Mouse (Mus musculus) MEL (cell line): Measurements from ENCODE around the gene Rpgrip1l. TPM values are rescaled to one million over a fixed set of nuclear protein-coding genes. Genes with fewer than 3 reads are reported as not detected.

Source experiments
- DNase-seq: peaks from one replicate; pipeline ENCODE4 v3.0.0; 2011; ENCODE audit warnings: low read depth, low spot score
- H3K27ac ChIP-seq: 2 replicates; pipeline ENCODE4 v1.5.1; 2012; ENCODE audit warnings: low read depth, mild to moderate bottlenecking, control low read depth, low read length, moderate library complexity; ENCODE audit not compliant: control insufficient read depth
- H3K27me3 ChIP-seq, 2 experiments: fragments of 150-350 bp in 1 of 2; sonication (generic) in 1 of 2; 2 replicates each; pipeline ENCODE4 v1.6.1; 2012; ENCODE audit warnings: low read length in 2 of 2, mild to moderate bottlenecking in 2 of 2, improper control_type of control experiment in 1 of 2, moderate library complexity in 1 of 2; ENCODE audit not compliant: insufficient read depth in 2 of 2, control insufficient read depth in 1 of 2
- H3K36me3 ChIP-seq, 2 experiments: 2 replicates each; pipeline ENCODE4 v1.6.1; 2012 to 2014; ENCODE audit warnings: low read length in 2 of 2, improper control_type of control experiment in 1 of 2, inconsistent platforms in 1 of 2, mild to moderate bottlenecking in 1 of 2; ENCODE audit not compliant: insufficient read depth in 2 of 2, control insufficient read depth in 1 of 2
- H3K4me1 ChIP-seq, 2 experiments: fragments of 150-350 bp in 1 of 2; sonication (generic) in 1 of 2; 2 replicates each; pipeline ENCODE4 v1.6.1; 2012; ENCODE audit warnings: low read length in 2 of 2, improper control_type of control experiment in 1 of 2, mild to moderate bottlenecking in 1 of 2; ENCODE audit not compliant: insufficient read depth in 2 of 2, control insufficient read depth in 1 of 2
- H3K4me3 ChIP-seq, 2 experiments: fragments of 150-350 bp in 1 of 2; sonication (generic) in 1 of 2; 2 replicates each; pipeline ENCODE4 v1.5.1; 2012; ENCODE audit warnings: low read depth in 2 of 2, low read length in 2 of 2, mild to moderate bottlenecking in 2 of 2, moderate library complexity in 2 of 2, control low read depth in 1 of 2, improper control_type of control experiment in 1 of 2; ENCODE audit not compliant: control insufficient read depth in 1 of 2, insufficient read depth in 1 of 2
- H3K79me2 ChIP-seq: 2 replicates; pipeline ENCODE4 v1.6.1; 2012; ENCODE audit warnings: mild to moderate bottlenecking, low read length, moderate library complexity; ENCODE audit not compliant: control insufficient read depth, poor library complexity, insufficient read depth
- H3K9ac ChIP-seq: 2 replicates; pipeline ENCODE4 v1.6.1; 2012; ENCODE audit warnings: low read depth, mild to moderate bottlenecking, control low read depth, low read length, moderate library complexity; ENCODE audit not compliant: control insufficient read depth, poor library complexity, severe bottlenecking
- H3K9me3 ChIP-seq: fragments of 150-350 bp; sonication (generic); replicated peaks from 2 replicates; pipeline ENCODE4 v1.6.1; 2012; ENCODE audit warnings: mild to moderate bottlenecking, low read length, improper control_type of control experiment, moderate library complexity; ENCODE audit not compliant: insufficient read depth
- CHD1 ChIP-seq: IDR thresholded peaks from 2 replicates; pipeline ENCODE4 v1.6.1; 2012; ENCODE audit warnings: low read depth, mild to moderate bottlenecking, inconsistent platforms, low read length, improper control_type of control experiment
- CTCF ChIP-seq, 3 experiments: IDR thresholded peaks in 2 of 3; conservative IDR thresholded peaks in 1 of 3; 2 replicates each; pipeline ENCODE4 v1.5.1; 2011 to 2012; ENCODE audit warnings: low read length in 3 of 3, low read depth in 2 of 3, mild to moderate bottlenecking in 2 of 3, improper control_type of control experiment in 1 of 3, inconsistent platforms in 1 of 3, mixed read lengths in 1 of 3, moderate library complexity in 1 of 3; ENCODE audit not compliant: control insufficient read depth in 1 of 3, insufficient read depth in 1 of 3, poor library complexity in 1 of 3, severe bottlenecking in 1 of 3
- EP300 ChIP-seq, 2 experiments: IDR thresholded peaks; 2 replicates each; pipeline ENCODE4 v1.6.1; 2011; ENCODE audit warnings: improper control_type of control experiment in 2 of 2, low read length in 2 of 2, low read depth in 1 of 2, mild to moderate bottlenecking in 1 of 2
- GABPA ChIP-seq: IDR thresholded peaks from 2 replicates; pipeline ENCODE4 v1.6.1; 2012; ENCODE audit warnings: low read depth, mild to moderate bottlenecking, inconsistent platforms, low read length, improper control_type of control experiment, moderate library complexity
- HCFC1 ChIP-seq: IDR thresholded peaks from 2 replicates; pipeline ENCODE4 v1.6.1; 2012; ENCODE audit warnings: low read depth, mild to moderate bottlenecking, inconsistent platforms, low read length, improper control_type of control experiment, moderate library complexity
- JUND ChIP-seq: IDR thresholded peaks from 2 replicates; pipeline ENCODE4 v1.6.1; 2011; ENCODE audit warnings: low read depth, mild to moderate bottlenecking, improper control_type of control experiment, low read length
- MAFK ChIP-seq: IDR thresholded peaks from 2 replicates; pipeline ENCODE4 v1.6.1; 2011; ENCODE audit warnings: low read depth, mild to moderate bottlenecking, low read length, improper control_type of control experiment, borderline replicate concordance
- MXI1 ChIP-seq: IDR thresholded peaks from 2 replicates; pipeline ENCODE4 v1.6.1; 2011; ENCODE audit warnings: mild to moderate bottlenecking, low read depth, low read length, improper control_type of control experiment
- MYB ChIP-seq: IDR thresholded peaks from 2 replicates; pipeline ENCODE4 v1.6.1; 2011; ENCODE audit warnings: mild to moderate bottlenecking, low read depth, low read length, improper control_type of control experiment
- MYC ChIP-seq: IDR thresholded peaks from 2 replicates; pipeline ENCODE4 v1.6.1; 2011; ENCODE audit warnings: low read depth, mild to moderate bottlenecking, low read length, improper control_type of control experiment, moderate library complexity
- NRF1 ChIP-seq: IDR thresholded peaks from 2 replicates; pipeline ENCODE4 v1.6.1; 2014; ENCODE audit warnings: low read depth, mild to moderate bottlenecking, inconsistent platforms, low read length, improper control_type of control experiment, moderate library complexity; ENCODE audit not compliant: poor library complexity, insufficient read depth, severe bottlenecking
- POLR2A ChIP-seq, 2 experiments: IDR thresholded peaks; 2 replicates each; pipeline ENCODE4 v1.6.1; 2011 to 2012; ENCODE audit warnings: low read length in 2 of 2, mild to moderate bottlenecking in 2 of 2, control low read depth in 1 of 2, improper control_type of control experiment in 1 of 2, low read depth in 1 of 2, moderate library complexity in 1 of 2; ENCODE audit not compliant: control insufficient read depth in 1 of 2, insufficient read depth in 1 of 2, poor library complexity in 1 of 2
- RCOR1 ChIP-seq: IDR thresholded peaks from 2 replicates; pipeline ENCODE4 v1.6.1; 2012; ENCODE audit warnings: low read depth, mild to moderate bottlenecking, inconsistent platforms, low read length, improper control_type of control experiment
- SIN3A ChIP-seq: IDR thresholded peaks from 2 replicates; pipeline ENCODE4 v1.6.1; 2012; ENCODE audit warnings: low read length, improper control_type of control experiment, inconsistent platforms
- TBP ChIP-seq: IDR thresholded peaks from 2 replicates; pipeline ENCODE4 v1.8.0; 2011; ENCODE audit warnings: low read depth, low read length, improper control_type of control experiment
- TCF12 ChIP-seq: IDR thresholded peaks from 2 replicates; pipeline ENCODE4 v1.6.1; 2014; ENCODE audit warnings: low read depth, mild to moderate bottlenecking, inconsistent platforms, low read length, improper control_type of control experiment, moderate library complexity
- UBTF ChIP-seq: IDR thresholded peaks from 2 replicates; pipeline ENCODE4 v1.6.1; 2012; ENCODE audit warnings: low read depth, mild to moderate bottlenecking, inconsistent platforms, low read length, improper control_type of control experiment, moderate library complexity, borderline replicate concordance; ENCODE audit not compliant: insufficient read depth
- USF1 ChIP-seq: IDR thresholded peaks from 2 replicates; pipeline ENCODE4 v1.6.1; 2014; ENCODE audit warnings: low read depth, mild to moderate bottlenecking, inconsistent platforms, low read length, improper control_type of control experiment, moderate library complexity
- USF2 ChIP-seq, 2 experiments: IDR thresholded peaks; 2 replicates each; pipeline ENCODE4 v1.6.1; 2011 to 2012; ENCODE audit warnings: improper control_type of control experiment in 2 of 2, low read length in 2 of 2, borderline replicate concordance in 1 of 2, inconsistent platforms in 1 of 2, low read depth in 1 of 2, mild to moderate bottlenecking in 1 of 2; ENCODE audit not compliant: insufficient read depth in 1 of 2
- ZKSCAN1 ChIP-seq: IDR thresholded peaks from 2 replicates; pipeline ENCODE4 v1.6.1; 2012; ENCODE audit warnings: low read depth, mild to moderate bottlenecking, inconsistent platforms, low read length, improper control_type of control experiment, moderate library complexity
- ZMIZ1 ChIP-seq: IDR thresholded peaks from 2 replicates; pipeline ENCODE4 v1.6.1; 2012; ENCODE audit warnings: low read depth, mild to moderate bottlenecking, inconsistent platforms, low read length, improper control_type of control experiment, moderate library complexity
- polyA plus RNA-seq, 2 experiments: library from polyadenylated mRNA; stranded (reverse) in 1 of 2; unstranded in 1 of 2; fragments of >175 nt in 1 of 2; fragments of >200 nt in 1 of 2; gene quantifications; 2 replicates each; pipeline versions ENCODE4 v1.2.1 to v1.2.4; 2012; ENCODE audit warnings: low replicate concordance in 2 of 2, low read depth in 1 of 2; ENCODE audit not compliant: insufficient read length in 2 of 2, insufficient read depth in 1 of 2, missing spikeins in 1 of 2
- total RNA-seq: library from RNA; depleted of rRNA; stranded (reverse); fragments of 300-350 nt; gene quantifications from 2 replicates; pipeline ENCODE4 v1.2.3, GENCODE M21; 2012

The Rpgrip1l gene
- total and polyA plus RNA-seq, 3 experiments, result 2.9 to 3.9 TPM; not detected in 1

DNA sequence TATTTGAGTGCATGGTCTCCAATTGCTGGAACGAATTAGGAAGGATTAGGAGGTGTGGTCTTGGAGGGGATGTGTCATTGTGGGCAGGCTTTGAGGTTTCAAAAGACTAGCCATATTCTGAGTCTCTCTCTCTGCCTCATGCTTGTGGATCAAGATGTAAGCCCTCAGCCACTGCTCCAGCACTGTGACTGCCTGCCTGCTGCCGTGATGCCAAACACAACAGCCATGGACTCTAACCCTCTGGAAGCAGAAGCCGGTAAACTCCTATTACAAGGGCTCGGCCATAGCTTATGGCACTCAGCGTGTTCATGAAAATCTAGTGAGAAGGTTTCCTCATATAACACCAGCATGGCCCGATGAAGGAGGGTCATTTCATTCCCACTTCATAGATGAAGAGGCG is 36.8 kb upstream of the Rpgrip1l start:
- H3K9me3 ChIP-seq, result no peaks in the 10 kb centered on the region
- no peaks in the 10 kb centered on the region for H3K27me3 ChIP-seq
- no peak for TF ChIP-seq MYC
- no peak for TF ChIP-seq USF1
- TF ChIP-seq ZKSCAN1, result no peak
- no peak for TF ChIP-seq POLR2A (IDR thresholded peaks at IDR 0.05; ENCODE audit: control insufficient read depth in 1 of 2, insufficient read depth in 1 of 2, low read depth in 1 of 2, low read length in 2 of 2, poor library complexity in 1 of 2)
- no peak for TF ChIP-seq TCF12
- TF ChIP-seq EP300 (IDR thresholded peaks at IDR 0.05; ENCODE audit: low read depth in 1 of 2, low read length in 2 of 2), result no peak
- TF ChIP-seq UBTF, result no peak
- TF ChIP-seq GABPA, result no peak
- TF ChIP-seq CHD1, result no peak
- TF ChIP-seq MYB, result no peak
- TF ChIP-seq USF2 (IDR thresholded peaks at IDR 0.05; ENCODE audit: borderline replicate concordance in 1 of 2, insufficient read depth in 1 of 2, low read depth in 1 of 2, low read length in 2 of 2), result no peak
- no peak for TF ChIP-seq JUND
- no peak for TF ChIP-seq CTCF (IDR thresholded peaks at IDR 0.05 in 2 of 3, conservative IDR thresholded peaks at IDR 0.05 in 1 of 3; ENCODE audit: control insufficient read depth in 1 of 3, insufficient read depth in 1 of 3, low read depth in 2 of 3, low read length in 3 of 3, poor library complexity in 1 of 3, severe bottlenecking in 1 of 3)
- H3K4me1 ChIP-seq, result peaks cover 3 to 19% of the 10 kb centered on the region in 2 experiments
- no peak overlapping the region for H3K4me3 ChIP-seq
- H3K36me3 ChIP-seq, result peaks cover 0 to 9% of the 10 kb centered on the region in 2 experiments; a peak in 3 of 4 replicates
- no peak overlapping the region for H3K27ac ChIP-seq
- no peak for DNase-seq
- H3K79me2 ChIP-seq, result peaks cover 3% of the 10 kb centered on the region; the same call in 1 of the 2 replicates
- H3K9ac ChIP-seq, result no peak overlapping the region

DNA sequence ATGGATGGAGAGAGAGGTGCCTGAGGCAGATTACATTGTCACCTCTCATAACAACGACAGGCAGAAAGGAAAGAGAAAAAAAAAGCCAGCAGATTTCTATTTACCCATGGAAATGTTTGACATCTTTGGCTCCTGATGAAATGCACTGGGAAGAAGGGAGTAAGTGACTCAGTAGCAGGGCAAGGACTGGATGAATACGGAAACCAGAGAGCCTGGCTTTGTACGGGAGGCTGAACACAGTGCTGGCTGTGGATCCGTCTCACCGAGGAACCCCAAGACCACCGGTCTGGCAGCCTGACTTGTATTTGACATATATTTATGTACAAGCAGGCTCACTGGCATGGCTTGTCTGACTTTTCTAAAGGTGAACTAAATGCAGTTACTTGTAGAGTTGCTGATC is 34.5 kb upstream of the Rpgrip1l start:
- H3K4me1 ChIP-seq, result peaks cover 3 to 11% of the 10 kb centered on the region in 2 experiments
- no peak for DNase-seq
- no peak for TF ChIP-seq HCFC1
- TF ChIP-seq TBP, result no peak
- no peak for TF ChIP-seq TCF12
- no peak for TF ChIP-seq MXI1
- no peak for TF ChIP-seq ZKSCAN1
- no peak for TF ChIP-seq RCOR1
- no peak for TF ChIP-seq MYB
- no peak for TF ChIP-seq ZMIZ1
- no peak for TF ChIP-seq EP300 (IDR thresholded peaks at IDR 0.05; ENCODE audit: low read depth in 1 of 2, low read length in 2 of 2)
- TF ChIP-seq NRF1, result no peak
- TF ChIP-seq MAFK, result no peak
- TF ChIP-seq SIN3A, result no peak
- no peaks in the 10 kb centered on the region for H3K27me3 ChIP-seq
- H3K27ac ChIP-seq, result no peak overlapping the region
- H3K4me3 ChIP-seq, result no peak overlapping the region
- H3K9ac ChIP-seq, result no peak overlapping the region
- H3K79me2 ChIP-seq, result peaks cover 7% of the 10 kb centered on the region
- no peaks in the 10 kb centered on the region for H3K9me3 ChIP-seq
- H3K36me3 ChIP-seq, result peaks cover 0 to 8% of the 10 kb centered on the region in 2 experiments; a peak in 3 of 4 replicates
